Mouse (Mus musculus) embryonic facial prominence, embryonic 10.5 days (tissue): ENCODE measurements around the gene Pqlc3. TPM values are rescaled to one million over a fixed set of nuclear protein-coding genes. Genes with fewer than 3 reads are reported as not detected.

Experiments used
- DNase-seq: peaks from one replicate; pipeline ENCODE4 v3.0.0-alpha.2; 2017; ENCODE audit warnings: low spot score
- H3K27ac ChIP-seq: fragments of 300-500 bp; sonication (generic); replicated peaks from 2 replicates; pipeline ENCODE4 v1.5.1; 2016; ENCODE audit warnings: mild to moderate bottlenecking
- H3K27me3 ChIP-seq: fragments of 300-500 bp; sonication (generic); replicated peaks from 2 replicates; pipeline ENCODE4 v1.6.1; 2016; ENCODE audit warnings: low read depth, mild to moderate bottlenecking; ENCODE audit not compliant: poor library complexity, severe bottlenecking
- H3K36me3 ChIP-seq: fragments of 300-500 bp; sonication (generic); replicated peaks from 2 replicates; pipeline ENCODE4 v1.6.1; 2016; ENCODE audit warnings: mild to moderate bottlenecking, moderate library complexity
- H3K4me1 ChIP-seq: fragments of 300-500 bp; sonication (generic); 2 replicates; pipeline ENCODE4 v1.6.1; 2016
- H3K4me3 ChIP-seq: fragments of 300-500 bp; sonication (generic); 2 replicates; pipeline ENCODE4 v1.5.1; 2016; ENCODE audit warnings: mild to moderate bottlenecking, moderate library complexity
- H3K9me3 ChIP-seq: fragments of 300-500 bp; sonication (generic); 2 replicates; pipeline ENCODE4 v1.6.1; 2016; ENCODE audit warnings: mild to moderate bottlenecking
- WGBS: fragments of 180-500 bp; shearing (Covaris S2); methylation state at CpG from one replicate; pipeline ENCODE4 v1.1.7; 2016; 5-methylcytosine and 5-hydroxymethylcytosine counted together
- polyA plus RNA-seq: library from polyadenylated mRNA; unstranded; fragments of >200 nt; fragmentation: Nextera tagmentation; extraction: Ambion mirVana; gene quantifications from 2 replicates; pipeline ENCODE4 v1.2.1, GENCODE M21; 2016

Pqlc3 gene
- polyA plus RNA-seq: 5.0 and 5.5 TPM in 2 replicates

DNA sequence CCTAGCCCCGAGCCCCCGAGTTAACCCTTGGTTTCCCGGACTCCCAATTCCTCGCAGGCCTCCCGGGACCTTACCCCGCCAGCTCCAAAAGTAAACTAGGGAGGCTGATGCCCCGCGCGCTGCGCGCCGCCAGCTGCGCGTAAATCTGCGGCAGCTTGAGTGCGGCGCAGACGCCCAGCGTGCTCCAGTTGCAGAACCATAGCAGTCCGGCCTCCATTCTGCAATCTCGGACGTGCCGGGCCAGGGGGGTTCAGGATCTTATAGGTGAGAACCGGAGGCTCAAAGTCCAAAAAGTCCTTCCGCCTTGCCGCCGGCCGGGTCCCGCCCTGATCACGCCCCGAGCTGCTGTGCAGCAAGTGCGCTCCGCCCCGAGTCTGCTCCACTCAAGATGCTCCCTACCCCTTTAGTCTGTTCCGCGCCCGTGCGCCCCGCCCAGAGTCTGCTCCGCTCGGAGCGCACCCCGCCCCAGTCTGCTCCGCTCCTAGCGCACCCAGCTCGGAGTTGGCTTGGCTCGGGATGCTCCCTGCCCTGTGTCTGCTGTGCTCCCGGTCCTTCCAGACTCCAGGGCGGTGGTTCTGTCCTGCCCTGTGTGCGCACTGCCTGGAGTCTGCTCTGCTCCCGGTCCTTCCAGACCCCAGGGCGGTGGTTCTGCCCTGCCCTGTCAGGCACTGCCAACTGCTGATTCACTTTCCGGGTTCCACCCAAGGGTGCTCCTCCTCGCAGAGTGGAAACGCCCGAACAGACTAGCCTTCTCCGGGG, at the start of gene Pqlc3:
TSS of gene Pqlc3 (minus strand) at position 670 of the 759 bp plus-strand sequence.
- Histone ChIP-seq H3K4me3 (peak within 1 kb of the TSS; percentile 73), H3K9me3 (no peaks in the 10 kb centered on the region), H3K36me3 (peaks cover 5% of the 10 kb centered on the region; the same call in 1 of the 2 replicates), H3K27ac (peak within 1 kb of the TSS; percentile 72), H3K27me3 (peaks cover 49% of the 10 kb centered on the region), H3K4me1 (peaks cover 24% of the 10 kb centered on the region)
- DNase-seq: peak; percentile 82
- WGBS: under 1% methylated on average over 57 of the region's 57 CpGs

DNA sequence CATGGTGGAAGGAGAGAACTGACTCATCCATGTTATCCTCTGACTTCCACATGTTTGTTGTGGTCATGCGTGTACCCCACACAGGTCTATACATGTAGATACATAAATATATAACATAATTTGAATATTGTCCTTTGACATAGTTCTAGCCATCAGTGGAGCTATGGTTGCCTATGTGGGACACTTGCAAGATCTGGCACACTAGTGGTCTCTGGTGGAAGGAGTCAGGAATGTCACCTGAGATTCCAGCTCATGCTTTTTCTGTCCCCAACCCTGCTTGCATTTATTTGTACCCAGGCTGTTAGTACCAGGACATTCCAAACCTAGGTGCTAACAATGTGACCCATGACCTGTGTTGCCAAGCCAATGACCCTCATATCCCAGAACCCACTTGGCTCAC, 49.6 kb upstream of the Pqlc3 start:
- H3K36me3 ChIP-seq: no peaks in the 10 kb centered on the region

DNA sequence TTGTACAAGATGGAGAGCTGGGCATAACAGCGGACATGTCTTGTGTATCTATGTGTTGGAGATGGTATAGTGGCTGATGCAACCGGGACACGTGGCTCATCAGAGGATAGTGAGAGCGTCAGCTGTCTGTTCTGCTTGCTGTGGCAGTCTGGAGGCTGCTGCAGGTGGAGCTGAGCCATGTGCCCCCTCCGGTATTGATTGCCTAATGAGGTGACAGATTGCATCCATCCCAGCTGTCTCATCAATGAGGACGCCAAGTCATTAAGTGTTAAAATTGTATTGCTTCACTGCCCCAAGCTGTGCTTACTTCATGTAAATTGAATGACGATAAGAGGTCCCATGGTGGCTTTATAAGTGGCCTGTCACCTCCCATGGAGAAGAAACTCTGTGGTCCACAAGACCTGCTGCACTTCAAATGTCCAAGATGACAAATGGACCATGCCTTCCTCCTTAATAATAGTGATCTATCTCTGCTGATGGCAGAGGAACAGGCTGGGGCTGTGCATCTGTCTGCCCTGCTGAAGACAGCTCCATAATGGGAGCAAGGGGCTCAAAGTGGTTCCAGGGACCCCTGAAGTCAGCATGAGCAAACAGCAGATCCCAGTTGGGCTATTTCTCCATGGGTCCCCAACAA, 48.9 kb upstream of the Pqlc3 start:
- no peaks in the 10 kb centered on the region for H3K9me3 ChIP-seq
- H3K27me3 ChIP-seq: no peaks in the 10 kb centered on the region
- WGBS: 83% methylated on average over 7 of the region's 7 CpGs
- H3K36me3 ChIP-seq: no peaks in the 10 kb centered on the region
- no peak for DNase-seq
- H3K27ac ChIP-seq: no peak overlapping the region
- H3K4me1 ChIP-seq: no peaks in the 10 kb centered on the region
- no peak overlapping the region for H3K4me3 ChIP-seq

More for the DNA sequence above, 49.6 kb upstream of the Pqlc3 start:
- Histone ChIP-seq H3K27me3 (no peaks in the 10 kb centered on the region), H3K27ac (no peak overlapping the region), H3K4me1 (no peaks in the 10 kb centered on the region), H3K9me3 (no peaks in the 10 kb centered on the region), H3K4me3 (no peak overlapping the region)
- 98% methylated on average over 1 of the region's 1 CpGs for WGBS
- no peak for DNase-seq

DNA sequence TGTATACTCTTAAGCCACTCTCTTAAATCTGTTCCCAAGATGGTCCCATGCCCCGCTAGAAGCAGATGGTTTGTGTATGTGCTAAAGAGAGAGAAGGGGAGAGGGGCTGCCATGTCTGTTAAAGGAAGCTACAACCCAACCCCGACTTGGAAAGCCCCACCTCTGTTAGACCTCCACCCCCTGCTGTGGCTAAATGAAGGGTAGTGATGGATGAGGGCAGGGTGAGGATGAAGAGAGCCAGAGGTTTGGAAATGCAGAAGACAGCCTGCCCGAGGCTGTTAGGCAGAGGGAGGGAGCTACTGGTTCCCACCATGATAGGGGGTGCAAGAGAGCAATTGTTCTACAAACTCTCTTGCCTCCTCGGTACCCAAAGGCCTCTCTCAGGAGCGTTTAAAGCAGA, 43.1 kb upstream of the Pqlc3 start:
- Histone ChIP-seq H3K27ac (no peak overlapping the region), H3K9me3 (no peaks in the 10 kb centered on the region), H3K4me1 (no peaks in the 10 kb centered on the region), H3K4me3 (no peak overlapping the region), H3K36me3 (no peaks in the 10 kb centered on the region), H3K27me3 (no peaks in the 10 kb centered on the region)
- WGBS: 55% methylated on average over 5 of the region's 5 CpGs
- DNase-seq: no peak

DNA sequence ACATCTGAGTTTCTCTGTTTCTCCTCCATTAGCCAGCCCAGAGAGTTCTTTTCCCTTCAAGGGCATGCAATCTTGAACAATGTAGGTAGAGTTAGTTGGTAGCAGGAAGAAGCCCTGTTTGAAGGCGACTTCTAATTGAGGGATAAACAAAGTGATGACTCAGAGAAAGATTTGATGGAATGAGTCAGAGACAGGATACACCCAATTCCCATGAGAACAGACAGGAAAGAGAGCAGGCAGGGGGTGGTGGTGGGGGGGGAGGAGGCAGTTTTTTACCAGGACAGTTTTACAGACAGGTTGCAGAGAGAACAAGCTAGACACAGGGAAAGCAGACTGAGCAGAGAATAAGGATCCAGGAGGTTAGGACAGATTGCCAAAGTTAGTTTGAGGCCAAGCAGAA, 40.4 kb upstream of the Pqlc3 start:
- WGBS: 60% methylated on average over 1 of the region's 1 CpGs

DNA sequence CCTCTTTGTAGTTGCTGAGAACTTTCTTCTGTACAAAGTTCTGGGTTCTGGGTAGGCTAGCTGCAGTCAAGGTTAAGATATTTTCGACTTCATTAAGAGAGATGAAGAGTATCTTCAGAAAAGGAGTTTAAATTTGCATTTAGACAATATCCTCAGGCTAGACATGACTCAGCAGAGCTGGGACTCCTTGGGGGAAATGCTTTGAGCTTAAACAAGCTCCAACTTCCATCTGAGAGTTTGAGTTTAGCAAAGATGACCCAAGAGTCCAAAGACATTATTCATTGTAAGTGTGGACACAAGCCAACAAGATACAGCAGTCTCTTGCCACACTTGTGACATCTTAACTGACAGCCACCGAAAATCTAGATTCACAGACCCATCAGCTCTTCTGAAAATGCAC, 39.2 kb upstream of the Pqlc3 start:
- DNase-seq: no peak
- no peak overlapping the region for H3K4me3 ChIP-seq
- H3K27ac ChIP-seq: no peak overlapping the region
- H3K36me3 ChIP-seq: no peaks in the 10 kb centered on the region
- WGBS: 76% methylated on average over 2 of the region's 2 CpGs
- no peaks in the 10 kb centered on the region for H3K4me1 ChIP-seq
- no peaks in the 10 kb centered on the region for H3K9me3 ChIP-seq
- H3K27me3 ChIP-seq: no peaks in the 10 kb centered on the region

More for the DNA sequence above, 40.4 kb upstream of the Pqlc3 start:
- Histone ChIP-seq H3K27me3 (no peaks in the 10 kb centered on the region), H3K4me3 (no peak overlapping the region), H3K9me3 (no peaks in the 10 kb centered on the region), H3K36me3 (no peaks in the 10 kb centered on the region), H3K27ac (no peak overlapping the region), H3K4me1 (no peaks in the 10 kb centered on the region)
- no peak for DNase-seq

DNA sequence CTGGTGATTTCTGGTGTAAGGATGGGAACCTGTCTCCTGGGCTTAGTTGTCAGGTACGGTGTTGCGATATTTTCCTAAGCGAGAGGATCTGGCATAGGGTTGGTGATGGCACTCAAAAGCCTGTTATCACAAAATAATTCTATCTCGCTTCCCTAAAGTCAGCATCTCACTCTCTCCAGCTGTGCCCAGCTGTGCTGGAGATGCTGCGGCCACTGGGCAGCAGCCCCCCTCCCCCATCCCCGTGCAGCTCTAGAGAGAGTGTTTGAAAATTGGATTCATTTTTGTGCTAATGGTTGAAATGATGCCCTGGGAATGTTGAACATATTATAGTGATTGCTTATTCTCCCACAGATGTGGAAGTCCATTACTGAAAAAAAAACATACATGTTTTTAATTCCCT, 38.0 kb upstream of the Pqlc3 start:
- Histone ChIP-seq H3K4me3 (no peak overlapping the region), H3K36me3 (no peaks in the 10 kb centered on the region), H3K27me3 (no peaks in the 10 kb centered on the region), H3K27ac (no peak overlapping the region), H3K9me3 (no peaks in the 10 kb centered on the region), H3K4me1 (no peaks in the 10 kb centered on the region)
- WGBS: 79% methylated on average over 6 of the region's 6 CpGs
- no peak for DNase-seq

DNA sequence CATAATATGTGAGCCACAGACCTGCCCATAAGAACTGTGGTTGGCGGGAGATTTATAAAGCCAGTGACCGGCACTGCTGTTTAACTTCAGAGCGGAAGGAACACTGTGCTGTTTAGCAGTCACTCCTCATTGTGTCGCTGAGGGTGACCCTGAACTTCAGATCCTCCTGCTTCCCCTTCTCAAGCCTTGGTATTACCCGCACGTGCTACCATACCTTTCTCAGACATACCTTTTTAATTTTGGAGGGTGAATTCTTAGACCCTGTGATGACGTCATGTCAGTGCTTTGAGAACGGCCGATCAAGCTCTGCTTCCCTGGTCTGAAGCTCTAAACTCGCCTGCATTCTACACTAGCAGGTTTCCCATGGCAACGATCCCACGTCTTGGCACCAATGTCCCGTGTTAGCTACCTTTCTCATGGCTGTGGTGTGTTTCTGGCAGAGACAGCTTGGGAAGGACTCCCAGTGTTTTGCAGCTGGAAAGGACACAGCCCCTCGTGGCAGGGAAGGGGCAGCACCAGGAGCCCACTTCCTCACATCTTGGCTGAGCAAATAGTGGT, 36.9 kb upstream of the Pqlc3 start:
- H3K36me3 ChIP-seq: no peaks in the 10 kb centered on the region
- no peaks in the 10 kb centered on the region for H3K9me3 ChIP-seq
- H3K27ac ChIP-seq: no peak overlapping the region
- H3K4me3 ChIP-seq: no peak overlapping the region
- 78% methylated on average over 14 of the region's 14 CpGs for WGBS
- no peak for DNase-seq
- no peaks in the 10 kb centered on the region for H3K27me3 ChIP-seq
- H3K4me1 ChIP-seq: no peaks in the 10 kb centered on the region

DNA sequence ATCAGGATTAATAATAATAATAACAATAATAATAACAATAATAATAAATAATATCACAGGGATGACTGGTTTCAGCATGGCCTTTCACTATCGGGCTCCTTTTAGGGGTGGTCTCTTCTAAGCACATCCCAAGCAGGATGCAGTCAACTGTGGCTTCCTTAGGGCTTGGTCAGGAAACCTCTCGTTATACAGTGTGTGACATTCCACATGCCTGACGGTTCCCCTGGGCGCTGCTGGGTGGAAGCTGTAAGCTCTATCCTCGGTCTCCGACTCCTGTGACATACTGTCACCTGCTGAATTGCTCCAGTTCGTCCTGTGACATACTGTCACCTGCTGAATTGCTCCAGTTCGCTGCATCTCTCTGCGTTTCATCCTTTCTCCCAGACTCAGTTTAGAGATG, 36.3 kb upstream of the Pqlc3 start:
- Histone ChIP-seq H3K4me1 (no peaks in the 10 kb centered on the region), H3K4me3 (no peak overlapping the region), H3K27ac (no peak overlapping the region), H3K9me3 (no peaks in the 10 kb centered on the region), H3K27me3 (no peaks in the 10 kb centered on the region), H3K36me3 (no peaks in the 10 kb centered on the region)
- WGBS: 67% methylated on average over 9 of the region's 9 CpGs
- no peak for DNase-seq

DNA sequence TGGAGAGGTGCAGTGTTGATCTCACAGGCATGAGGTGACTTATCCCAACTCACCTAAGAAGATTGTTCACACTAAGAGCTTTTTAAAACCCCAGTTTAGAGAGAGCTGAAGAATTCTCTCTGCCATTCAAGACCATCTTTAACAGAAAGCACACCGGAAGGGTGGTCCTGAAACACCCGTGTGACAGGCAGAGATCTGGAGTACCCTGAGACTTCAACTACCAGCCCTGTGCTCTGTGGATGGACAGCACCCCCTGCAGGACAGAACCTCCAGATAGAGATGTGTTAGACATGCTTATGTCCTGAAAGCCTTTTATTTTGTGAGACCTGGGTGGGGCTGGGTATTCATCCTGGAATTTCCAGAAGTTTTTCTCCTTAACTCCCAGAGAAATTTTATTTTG, 34.9 kb upstream of the Pqlc3 start:
- Histone ChIP-seq H3K36me3 (no peaks in the 10 kb centered on the region), H3K4me1 (no peaks in the 10 kb centered on the region), H3K9me3 (no peaks in the 10 kb centered on the region), H3K27me3 (no peaks in the 10 kb centered on the region), H3K4me3 (no peak overlapping the region), H3K27ac (no peak overlapping the region)
- WGBS: 73% methylated on average over 2 of the region's 2 CpGs
- DNase-seq: peak; percentile 33

DNA sequence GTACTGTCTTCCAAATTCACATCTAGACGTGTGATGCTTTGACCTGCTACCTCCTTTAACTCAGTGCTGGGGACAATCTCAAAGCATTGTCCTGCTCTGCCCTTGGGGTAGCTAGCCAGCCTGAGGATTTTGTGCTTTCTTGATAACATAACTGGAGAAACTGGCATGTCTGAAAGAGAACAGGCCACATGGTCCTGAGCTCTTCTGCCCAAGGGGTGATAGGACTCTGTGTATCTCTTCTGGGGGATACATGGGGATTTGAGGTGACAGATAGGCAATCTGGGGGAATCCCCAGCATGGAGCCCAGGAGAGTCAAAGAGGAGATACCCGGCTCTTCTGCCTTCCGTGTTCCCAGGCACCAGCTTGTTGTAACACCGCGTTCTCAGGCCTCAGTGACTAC, 34.5 kb upstream of the Pqlc3 start:
- WGBS: 83% methylated on average over 5 of the region's 5 CpGs

DNA sequence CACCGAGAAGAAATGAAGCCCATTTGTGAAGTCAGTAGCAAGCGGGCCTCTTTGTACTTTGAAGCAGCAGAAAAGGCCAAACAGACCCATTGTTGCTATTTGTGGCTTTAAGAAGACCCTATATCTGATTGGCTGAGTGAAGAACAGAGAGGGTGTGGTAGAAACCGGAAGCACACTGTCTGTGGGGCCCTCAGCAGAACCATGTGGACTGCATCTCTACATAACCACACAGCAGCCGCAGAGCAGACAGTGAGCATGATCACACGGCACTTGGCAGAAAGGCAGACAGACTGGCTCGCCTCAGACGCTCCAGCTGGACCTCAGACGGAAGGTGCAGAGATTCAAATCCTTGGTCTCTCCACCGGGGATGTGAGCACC, 33.2 kb upstream of the Pqlc3 start:
- H3K9me3 ChIP-seq: 0 out of 2 replicates have a peak, but pooled peaks cover 5% of the 10 kb centered on the region
- H3K4me3 ChIP-seq: no peak overlapping the region
- DNase-seq: no peak
- H3K36me3 ChIP-seq: no peaks in the 10 kb centered on the region
- no peak overlapping the region for H3K27ac ChIP-seq
- WGBS: 86% methylated on average over 9 of the region's 9 CpGs
- no peaks in the 10 kb centered on the region for H3K27me3 ChIP-seq
- H3K4me1 ChIP-seq: no peaks in the 10 kb centered on the region

More for the DNA sequence above, 34.5 kb upstream of the Pqlc3 start:
- H3K27ac ChIP-seq: no peak overlapping the region
- H3K36me3 ChIP-seq: no peaks in the 10 kb centered on the region
- H3K9me3 ChIP-seq: no peaks in the 10 kb centered on the region
- DNase-seq: no peak
- no peak overlapping the region for H3K4me3 ChIP-seq
- no peaks in the 10 kb centered on the region for H3K27me3 ChIP-seq
- no peaks in the 10 kb centered on the region for H3K4me1 ChIP-seq
